Mouse (Mus musculus): ENCODE measurements around the gene Pvr.

GRCm38 (mm10) chr7:19923797-19924196, 2.8 kb upstream of the Pvr start:
- no peak for TF ChIP-seq CTCF (IDR thresholded peaks at IDR 0.05; ENCODE audit: low read depth, low read length)
- no peak for TF ChIP-seq POLR2A (IDR thresholded peaks at IDR 0.05; ENCODE audit: borderline replicate concordance, low read depth, low read length)

Measured in bone marrow macrophage, adult 2 months (primary cell).